ENCODE assay signal across 8 mouse cellular contexts in the genomic region with DNA sequence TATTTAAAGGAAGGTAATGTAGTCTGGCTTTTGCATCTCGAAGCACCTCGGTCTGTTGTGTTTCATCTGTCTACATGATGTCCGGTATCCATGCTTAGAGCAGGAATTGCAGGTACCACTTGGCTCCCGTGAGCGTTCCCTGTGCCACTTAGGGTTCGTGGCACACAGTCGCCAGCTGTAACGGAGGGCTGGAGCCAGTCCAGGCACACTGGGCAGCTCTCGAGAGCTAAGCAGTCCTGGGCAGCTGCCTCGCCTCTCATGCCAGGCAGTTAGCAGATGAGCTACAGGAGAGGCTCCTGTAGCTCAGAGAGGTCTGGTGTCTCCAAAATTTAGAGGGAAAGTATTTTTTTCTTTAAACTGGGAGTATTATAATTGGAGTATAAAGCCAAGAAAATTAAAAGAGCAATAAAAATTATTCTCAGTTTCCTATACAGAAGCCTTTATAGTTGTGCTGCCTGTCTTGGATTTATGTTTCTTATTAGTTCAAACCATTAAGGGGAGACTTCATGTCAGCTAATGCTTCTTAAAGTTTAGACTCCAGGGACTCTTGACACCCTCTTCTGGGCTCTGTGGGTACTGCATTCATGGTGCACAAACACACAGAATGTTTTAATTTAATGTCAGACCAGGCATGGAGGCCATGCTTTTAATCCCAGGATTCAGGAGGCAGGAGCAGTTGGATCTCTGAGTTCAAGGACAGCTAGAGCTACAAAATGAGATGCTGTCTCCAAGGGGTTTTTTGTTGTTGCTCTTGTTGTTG. TPM values are rescaled to one million over a fixed set of nuclear protein-coding genes. Genes with fewer than 3 reads are reported as not detected.
DNase-seq lines count a peak whose midpoint lies in the region; ATAC-seq and TF ChIP-seq lines count a peak whose summit lies in the region.

No protein-coding gene starts in this region.

- no peak overlapping the region for H3K4me3 ChIP-seq in hindbrain, embryonic 10.5 days
- no peak overlapping the region for H3K4me3 ChIP-seq in hindbrain, embryonic 16.5 days (ENCODE audit: low read length)
- H3K4me3 ChIP-seq in thymus, adult 2 months (ENCODE audit: control insufficient read depth, insufficient read depth, low read length) = no peak overlapping the region
- no peak overlapping the region for H3K4me3 ChIP-seq in midbrain, postnatal 0 days (ENCODE audit: low read depth, low read length)
- H3K4me3 ChIP-seq in forebrain, embryonic 12.5 days (replicated peaks) = no peak overlapping the region

- 97% methylated on average over 10 of the region's 10 CpGs for WGBS in hindbrain, embryonic 10.5 days
- WGBS in hindbrain, embryonic 16.5 days = 87% methylated on average over 10 of the region's 10 CpGs
- 99% methylated on average over 10 of the region's 10 CpGs for WGBS in thymus, adult 2 months
- 90% methylated on average over 10 of the region's 10 CpGs for WGBS in midbrain, postnatal 0 days
- 97% methylated on average over 10 of the region's 10 CpGs for WGBS in forebrain, embryonic 12.5 days

- ATAC-seq in hindbrain, embryonic 16.5 days = no peak
- no peak for ATAC-seq in midbrain, postnatal 0 days (ENCODE audit: low FRiP score)
- no peak for ATAC-seq in forebrain, embryonic 12.5 days (ENCODE audit: low FRiP score)

- no peak overlapping the region for H3K9ac ChIP-seq in hindbrain, embryonic 16.5 days (ENCODE audit: low read depth, low read length)
- no peak overlapping the region for H3K9ac ChIP-seq in midbrain, postnatal 0 days (replicated peaks; ENCODE audit: low read length, poor library complexity, severe bottlenecking)
- H3K9ac ChIP-seq in forebrain, embryonic 12.5 days = no peak overlapping the region

- H3K9me3 ChIP-seq in hindbrain, embryonic 10.5 days = peaks cover 4% of the 10 kb centered on the region; the same call in 1 of the 2 replicates
- no peaks in the 10 kb centered on the region for H3K9me3 ChIP-seq in hindbrain, embryonic 16.5 days (ENCODE audit: control insufficient read depth, low read length)
- no peaks in the 10 kb centered on the region for H3K9me3 ChIP-seq in midbrain, postnatal 0 days (ENCODE audit: low read length)
- H3K9me3 ChIP-seq in forebrain, embryonic 12.5 days = no peaks in the 10 kb centered on the region

- no peak for TF ChIP-seq POLR2A in thymus, adult 2 months (IDR thresholded peaks at IDR 0.05; ENCODE audit: control insufficient read depth, extremely low read depth, insufficient read depth, low read length, poor library complexity)

- H3K4me1 ChIP-seq in hindbrain, embryonic 10.5 days (replicated peaks) = 0 out of 2 replicates have a peak, but pooled peaks cover 5% of the 10 kb centered on the region
- H3K4me1 ChIP-seq in hindbrain, embryonic 16.5 days (ENCODE audit: control insufficient read depth, insufficient read depth, low read depth, low read length) = no peaks in the 10 kb centered on the region
- peaks cover 12% of the 10 kb centered on the region; the same call in 1 of the 2 replicates for H3K4me1 ChIP-seq in thymus, adult 2 months (replicated peaks; ENCODE audit: control insufficient read depth, insufficient read depth, low read length)
- H3K4me1 ChIP-seq in midbrain, postnatal 0 days (ENCODE audit: insufficient read depth, low read length) = no peaks in the 10 kb centered on the region
- no peaks in the 10 kb centered on the region for H3K4me1 ChIP-seq in forebrain, embryonic 12.5 days

- no peak overlapping the region for H3K27ac ChIP-seq in hindbrain, embryonic 10.5 days
- H3K27ac ChIP-seq in hindbrain, embryonic 16.5 days (ENCODE audit: low read depth, low read length) = no peak overlapping the region
- no peak overlapping the region for H3K27ac ChIP-seq in thymus, adult 2 months (ENCODE audit: control insufficient read depth, insufficient read depth, low read length)
- no peak overlapping the region for H3K27ac ChIP-seq in midbrain, postnatal 0 days (ENCODE audit: low read depth, low read length)
- H3K27ac ChIP-seq in forebrain, embryonic 12.5 days = no peak overlapping the region

- DNase-seq in hindbrain, embryonic 10.5 days (ENCODE audit: low spot score) = peak; percentile 43
- peak; percentile 66 for DNase-seq in thymus, adult 2 months
- no peak for DNase-seq in thymus, adult 18-20 months
- peak; percentile 80 for DNase-seq in gastrocnemius, postnatal 14 days
- DNase-seq in midbrain, postnatal 0 days (ENCODE audit: low spot score) = peak; percentile 50
- DNase-seq in ovary, adult 18-20 months (ENCODE audit: low spot score) = no peak

- H3K4me2 ChIP-seq in hindbrain, embryonic 16.5 days (ENCODE audit: low read length) = no peak overlapping the region
- no peak overlapping the region for H3K4me2 ChIP-seq in midbrain, postnatal 0 days (ENCODE audit: low read depth, low read length, poor library complexity, severe bottlenecking)
- H3K4me2 ChIP-seq in forebrain, embryonic 12.5 days = no peak overlapping the region

- peaks cover 100% of the 10 kb centered on the region for H3K36me3 ChIP-seq in hindbrain, embryonic 10.5 days
- peaks cover 57% of the 10 kb centered on the region for H3K36me3 ChIP-seq in hindbrain, embryonic 16.5 days (ENCODE audit: control insufficient read depth, insufficient read depth, low read length)
- H3K36me3 ChIP-seq in thymus, adult 2 months (ENCODE audit: control insufficient read depth, insufficient read depth, low read length) = peaks cover 59% of the 10 kb centered on the region
- peaks cover 70% of the 10 kb centered on the region for H3K36me3 ChIP-seq in midbrain, postnatal 0 days (ENCODE audit: insufficient read depth, low read length)
- H3K36me3 ChIP-seq in forebrain, embryonic 12.5 days (replicated peaks) = peaks cover 98% of the 10 kb centered on the region

- H3K27me3 ChIP-seq in hindbrain, embryonic 10.5 days (ENCODE audit: insufficient read depth, poor library complexity, severe bottlenecking) = no peaks in the 10 kb centered on the region
- H3K27me3 ChIP-seq in hindbrain, embryonic 16.5 days (replicated peaks; ENCODE audit: control insufficient read depth, insufficient read depth, low read length) = no peaks in the 10 kb centered on the region
- no peaks in the 10 kb centered on the region for H3K27me3 ChIP-seq in thymus, adult 2 months (ENCODE audit: control insufficient read depth, insufficient read depth, low read length)
- H3K27me3 ChIP-seq in midbrain, postnatal 0 days (ENCODE audit: insufficient read depth, low read length) = no peaks in the 10 kb centered on the region
- H3K27me3 ChIP-seq in forebrain, embryonic 12.5 days = no peaks in the 10 kb centered on the region

- intact Hi-C loops in gastrocnemius, postnatal 14 days (cut with DNase I; ENCODE audit: low total_unique reads) = no loop called here

- no peak for TF ChIP-seq CTCF in thymus, adult 2 months (IDR thresholded peaks at IDR 0.05; ENCODE audit: borderline replicate concordance, control insufficient read depth, extremely low read depth, insufficient read depth, low read length, poor library complexity)
- TF ChIP-seq CTCF in midbrain, postnatal 0 days (IDR thresholded peaks at IDR 0.05) = peak; percentile 67

RNA-seq across cellular contexts. Expression of gene Shisa8, which starts 24.0 kb away (rescaled TPM):
- 1.6 and 1.8 TPM in 2 replicates for polyA plus RNA-seq in hindbrain, embryonic 10.5 days (2016; fragmentation: Nextera tagmentation; extraction: Ambion mirVana)
- polyA plus RNA-seq in hindbrain, embryonic 16.5 days (2015; fragmentation: Nextera tagmentation; extraction: Ambion mirVana) = 3.4 and 4.2 TPM in 2 replicates
- 0.93 and 1.1 TPM in 2 replicates for polyA plus RNA-seq in thymus, adult 2 months (2012; rRNA removed)
- total RNA-seq in gastrocnemius, postnatal 14 days (2021) = under 1 TPM in 1 of 2 experiments, not detected in 1; 0.08 TPM
- 6.5 and 7.6 TPM in 2 replicates for total RNA-seq in midbrain, postnatal 0 days (2014; rRNA removed)
- polyA plus RNA-seq in midbrain, postnatal 0 days (2015; fragmentation: Nextera tagmentation; extraction: Ambion mirVana) = 1.6 and 2.2 TPM in 2 replicates
- polyA plus RNA-seq in forebrain, embryonic 12.5 days (2016; fragmentation: Nextera tagmentation; extraction: Ambion mirVana) = 0.90 and 2.4 TPM in 2 replicates

RNA-seq across cellular contexts. Expression of gene Tnfrsf13c, which starts 35.5 kb away (rescaled TPM):
- polyA plus RNA-seq in hindbrain, embryonic 10.5 days (2016; fragmentation: Nextera tagmentation; extraction: Ambion mirVana) = 0.18 and 0.46 TPM in 2 replicates
- 0.10 and 0.31 TPM in 2 replicates for polyA plus RNA-seq in hindbrain, embryonic 16.5 days (2015; fragmentation: Nextera tagmentation; extraction: Ambion mirVana)
- polyA plus RNA-seq in thymus, adult 2 months (2012; rRNA removed) = 4.3 and 7.0 TPM in 2 replicates
- total RNA-seq in gastrocnemius, postnatal 14 days (2021) = not detected
- 0.94 and 2.1 TPM in 2 replicates for total RNA-seq in midbrain, postnatal 0 days (2014; rRNA removed)
- 0.18 and 0.27 TPM in 2 replicates for polyA plus RNA-seq in midbrain, postnatal 0 days (2015; fragmentation: Nextera tagmentation; extraction: Ambion mirVana)
- polyA plus RNA-seq in forebrain, embryonic 12.5 days (2016; fragmentation: Nextera tagmentation; extraction: Ambion mirVana) = 0.24 and 0.29 TPM in 2 replicates

RNA-seq across cellular contexts. Expression of gene Srebf2, which starts 41.7 kb away (rescaled TPM):
- polyA plus RNA-seq in hindbrain, embryonic 10.5 days (2016; fragmentation: Nextera tagmentation; extraction: Ambion mirVana) = 211 and 242 TPM in 2 replicates
- polyA plus RNA-seq in hindbrain, embryonic 16.5 days (2015; fragmentation: Nextera tagmentation; extraction: Ambion mirVana) = 179 and 196 TPM in 2 replicates
- 410 and 478 TPM in 2 replicates for polyA plus RNA-seq in thymus, adult 2 months (2012; rRNA removed)
- 10 to 100 TPM; 13.7 to 22.9 TPM for total RNA-seq in gastrocnemius, postnatal 14 days (2021)
- 204 and 245 TPM in 2 replicates for total RNA-seq in midbrain, postnatal 0 days (2014; rRNA removed)
- 141 and 150 TPM in 2 replicates for polyA plus RNA-seq in midbrain, postnatal 0 days (2015; fragmentation: Nextera tagmentation; extraction: Ambion mirVana)
- 244 and 265 TPM in 2 replicates for polyA plus RNA-seq in forebrain, embryonic 12.5 days (2016; fragmentation: Nextera tagmentation; extraction: Ambion mirVana)

RNA-seq across cellular contexts. Expression of gene Cenpm, which starts 55.9 kb away (rescaled TPM):
- polyA plus RNA-seq in hindbrain, embryonic 10.5 days (2016; fragmentation: Nextera tagmentation; extraction: Ambion mirVana) = 86.2 and 92.6 TPM in 2 replicates
- 20.0 and 24.0 TPM in 2 replicates for polyA plus RNA-seq in hindbrain, embryonic 16.5 days (2015; fragmentation: Nextera tagmentation; extraction: Ambion mirVana)
- polyA plus RNA-seq in thymus, adult 2 months (2012; rRNA removed) = 44.8 and 68.0 TPM in 2 replicates
- 1 to 10 TPM; 1.8 to 2.6 TPM for total RNA-seq in gastrocnemius, postnatal 14 days (2021)
- total RNA-seq in midbrain, postnatal 0 days (2014; rRNA removed) = 5.2 and 17.9 TPM in 2 replicates
- polyA plus RNA-seq in midbrain, postnatal 0 days (2015; fragmentation: Nextera tagmentation; extraction: Ambion mirVana) = 10.2 TPM in 2 replicates
- 81.3 and 86.4 TPM in 2 replicates for polyA plus RNA-seq in forebrain, embryonic 12.5 days (2016; fragmentation: Nextera tagmentation; extraction: Ambion mirVana)

Comparison
In these comparisons a context has a peak if more than half of its experiments do, and no peak if none do; other contexts are left out.
1. DNase-seq: peak in hindbrain, embryonic 10.5 days (single experiment), thymus, adult 2 months (single experiment), gastrocnemius, postnatal 14 days (single experiment) and midbrain, postnatal 0 days (single experiment); none in thymus, adult 18-20 months (0 of 2) and ovary, adult 18-20 months (single experiment).